Mouse (Mus musculus) heart, adult 9 months (tissue): ENCODE results near the gene Pgam2.

Experiments
- DNase-seq, 2 experiments: peaks; one replicate each; pipeline ENCODE4 v3.0.0; 2022; ENCODE audit warnings: low spot score in 2 of 2

Gene Pgam2

DNA sequence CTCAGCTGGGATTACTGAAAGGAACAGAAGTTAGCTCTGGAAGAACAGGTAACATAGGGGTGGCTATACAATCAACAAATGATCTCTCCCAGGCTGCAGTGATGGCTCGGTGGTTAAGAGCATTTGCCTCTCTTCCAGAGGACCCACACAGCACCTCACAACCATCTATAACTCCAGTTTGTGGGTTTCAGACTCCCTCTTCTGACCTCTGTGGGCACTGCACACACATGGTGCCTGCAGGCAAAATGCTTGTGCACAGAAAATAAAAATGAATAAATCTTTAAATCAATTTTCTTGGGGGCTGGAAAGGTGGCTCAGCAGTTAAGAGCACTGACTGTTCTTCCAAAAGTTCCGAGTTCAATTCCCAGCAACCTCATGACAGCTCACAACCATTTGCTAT, 25.1 kb downstream of the Pgam2 start:
- DNase-seq: no peak

DNA sequence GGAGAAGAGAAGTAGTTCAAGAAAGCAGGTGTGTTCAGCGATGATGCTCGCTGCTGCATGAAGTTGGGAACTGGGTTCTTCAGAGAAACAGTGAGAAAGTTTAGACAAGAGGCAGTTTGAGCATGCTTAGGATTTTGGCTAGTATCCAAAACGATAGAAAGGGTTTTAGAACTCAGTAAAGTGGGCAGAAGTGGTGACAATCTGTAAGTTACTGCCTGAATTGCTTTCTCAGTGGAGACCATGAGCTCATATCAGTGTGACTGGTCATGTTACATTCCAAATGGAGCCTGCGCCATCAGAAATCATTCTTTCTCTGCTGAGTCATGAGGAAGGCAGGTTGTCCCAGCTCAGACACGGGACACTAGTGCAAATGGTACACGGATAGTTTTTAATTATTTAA, 37.5 kb downstream of the Pgam2 start:
- DNase-seq: no peak

DNA sequence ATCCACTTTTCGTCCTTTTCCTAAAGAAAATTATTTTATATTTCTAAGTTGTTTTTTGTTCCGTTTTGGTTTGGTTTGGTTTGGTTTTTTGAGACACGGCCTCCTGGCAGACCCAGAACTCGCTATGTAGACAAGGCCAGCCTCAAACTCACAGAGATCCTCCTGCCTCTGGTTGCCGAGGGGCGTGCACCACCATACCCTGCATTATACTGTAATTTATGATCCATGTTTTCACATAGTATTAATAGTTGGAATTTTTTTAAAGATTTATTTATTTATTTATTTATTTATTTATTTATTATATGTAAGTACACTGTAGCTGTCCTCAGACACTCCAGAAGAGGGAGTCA, 40.9 kb downstream of the Pgam2 start:
- no peak for DNase-seq

DNA sequence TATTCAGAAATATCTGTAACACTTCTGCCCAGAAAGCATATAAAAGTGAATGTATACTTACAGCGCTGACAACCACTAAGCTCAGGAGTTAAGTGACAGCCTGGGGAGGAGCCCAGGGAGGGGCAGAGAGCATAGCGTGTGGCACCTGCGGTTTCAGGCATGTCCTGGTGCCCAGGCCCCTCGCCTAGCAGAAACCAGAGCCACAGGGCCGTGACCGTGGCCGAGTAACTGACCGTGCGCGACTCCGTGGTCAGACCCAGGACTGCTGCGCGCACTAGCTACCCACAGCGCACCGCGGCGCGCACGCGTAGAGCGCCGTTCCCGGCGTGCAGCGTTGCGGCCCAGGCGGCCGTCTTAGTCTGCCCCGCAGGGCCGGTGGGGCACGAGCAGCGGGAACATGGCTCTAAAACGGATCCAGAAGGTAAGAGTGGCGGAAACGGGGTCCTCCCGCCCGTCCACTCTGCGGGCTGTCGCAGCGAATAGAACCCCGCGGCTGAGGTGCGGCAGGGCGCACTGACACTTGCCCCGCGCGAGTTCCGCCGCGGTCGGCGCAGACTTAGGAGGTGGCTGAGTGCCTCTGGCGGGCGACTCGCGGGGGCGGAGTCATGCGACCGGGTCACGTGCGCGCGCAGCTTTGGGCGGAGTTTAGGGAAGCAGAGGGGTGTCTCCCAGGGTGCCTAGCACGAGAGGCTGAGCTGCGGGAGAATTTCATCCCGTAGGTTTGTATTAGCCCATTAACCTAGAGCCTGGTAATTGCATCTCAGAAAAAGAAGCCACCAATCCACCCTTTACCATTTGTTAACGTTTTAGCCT, 41.5 kb downstream of the Pgam2 start, which contains the start of gene Urgcp:
Urgcp (minus strand) TSS at position 557 of the 813 bp plus-strand sequence.
- peak; percentile 94 for DNase-seq

DNA sequence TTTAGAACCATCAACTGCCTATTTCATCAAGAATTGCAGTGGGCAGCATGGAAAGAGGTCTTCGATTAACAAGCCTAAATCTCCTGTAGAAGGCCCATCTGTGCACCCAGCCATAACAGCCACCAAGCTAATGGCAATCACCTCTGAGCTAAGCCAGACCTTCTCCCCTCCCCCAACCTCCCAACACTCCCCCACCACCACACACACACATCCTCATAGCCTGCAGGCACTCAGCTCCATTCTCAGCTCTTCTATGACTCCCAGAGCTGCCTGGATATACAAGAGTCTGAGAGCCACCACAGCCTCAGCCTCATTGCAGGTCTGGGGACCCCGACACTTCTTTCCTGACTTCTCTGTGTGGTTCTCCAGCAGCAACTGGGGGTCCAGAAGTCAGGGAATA, 49.8 kb downstream of the Pgam2 start:
- no peak for DNase-seq
